ENCODE assay signal across 8 mouse cellular contexts in the genomic region with DNA sequence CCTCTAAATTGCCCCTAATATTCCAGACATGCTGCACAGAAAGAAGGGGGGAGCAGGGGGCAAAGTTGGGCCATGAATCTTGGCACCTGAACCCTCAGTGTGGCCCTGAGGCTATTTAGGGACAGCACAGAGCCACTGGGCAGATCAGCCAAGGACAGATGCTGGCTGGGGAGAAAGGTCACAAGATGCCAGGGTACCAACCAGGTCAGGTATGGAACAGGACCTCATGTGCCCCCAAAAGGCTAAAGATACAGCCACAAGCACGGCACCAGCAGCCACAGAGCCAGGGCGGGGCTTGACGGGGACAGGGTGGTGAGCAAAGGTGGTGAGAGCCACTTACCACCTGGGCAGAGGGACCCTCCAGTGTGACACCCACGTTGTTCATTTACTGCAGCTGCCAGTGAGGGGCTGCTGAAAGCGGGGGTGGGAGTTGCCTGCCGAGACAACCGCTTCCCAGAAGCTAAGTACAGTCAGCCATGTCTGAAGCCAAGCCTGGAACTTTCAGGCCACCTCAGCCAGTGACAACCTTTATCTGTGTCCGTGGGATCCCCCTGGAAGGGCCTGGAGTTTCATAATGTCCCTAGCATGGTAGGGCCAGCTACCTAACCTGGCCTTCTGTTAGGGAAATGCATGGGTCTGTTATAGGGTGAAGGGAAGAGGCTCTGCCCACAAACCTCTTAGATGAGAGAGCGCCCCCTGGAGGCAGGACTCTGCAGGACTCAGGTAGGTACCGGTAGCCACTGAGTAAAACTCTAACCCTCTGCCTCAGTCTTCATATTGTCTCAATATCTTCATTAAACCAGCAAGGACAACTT. TPM values are rescaled to one million over a fixed set of nuclear protein-coding genes. Genes with fewer than 3 reads are reported as not detected.
A peak's percentile ranks its signal among the peaks of the same experiment; 100 is the strongest.
DNase-seq lines count a peak whose midpoint lies in the region; ATAC-seq and TF ChIP-seq lines count a peak whose summit lies in the region.

No protein-coding gene starts in this region.

- peak; percentile 69 for TF ChIP-seq CTCF in brain, embryonic 14.5 days (IDR thresholded peaks at IDR 0.05; ENCODE audit: borderline replicate concordance, extremely low read depth, insufficient read depth, insufficient read length)
- TF ChIP-seq CTCF in kidney, postnatal 0 days (IDR thresholded peaks at IDR 0.05; ENCODE audit: low read depth), result peak; percentile 72

- DNase-seq in 3T3-L1 (ENCODE audit: low read depth, low spot score), result peak; percentile 39
- peak; percentile 36 for DNase-seq in CD4-positive helper T cell, adult 2 months (ENCODE audit: low read depth, low spot score)
- peak; percentile 55 for DNase-seq in brain, embryonic 14.5 days (ENCODE audit: low read depth)
- DNase-seq in forelimb bud, embryonic 11.5 days (ENCODE audit: low read depth, low spot score), result peak; percentile 73
- peak; percentile 69 for DNase-seq in kidney, postnatal 0 days (ENCODE audit: low spot score)
- DNase-seq in lung, adult 18-20 months, result peak; percentile 44 to 60
- peak; percentile 49 to 55 for DNase-seq in right cerebral cortex, postnatal 36 days (ENCODE audit: low spot score in 2 of 2)
- DNase-seq in yolk sac, embryonic 10.5 days (ENCODE audit: low spot score), result no peak

- H3K9me3 ChIP-seq in kidney, postnatal 0 days (replicated peaks; ENCODE audit: low read length), result no peaks in the 10 kb centered on the region

- no peak overlapping the region for H3K4me3 ChIP-seq in kidney, postnatal 0 days (replicated peaks; ENCODE audit: low read depth, low read length)

- H3K4me2 ChIP-seq in kidney, postnatal 0 days (ENCODE audit: low read length), result no peak overlapping the region

- no peaks in the 10 kb centered on the region for H3K4me1 ChIP-seq in kidney, postnatal 0 days (replicated peaks; ENCODE audit: insufficient read depth, low read length)

- 60% methylated on average over 10 of the region's 10 CpGs for WGBS in kidney, postnatal 0 days

- ATAC-seq in kidney, postnatal 0 days (replicated peaks; ENCODE audit: low FRiP score, low read depth), result no peak

- H3K36me3 ChIP-seq in kidney, postnatal 0 days (ENCODE audit: insufficient read depth, low read length), result no peaks in the 10 kb centered on the region

- no peaks in the 10 kb centered on the region for H3K27me3 ChIP-seq in kidney, postnatal 0 days (ENCODE audit: insufficient read depth, low read length)

- TF ChIP-seq POLR2A in brain, embryonic 14.5 days (IDR thresholded peaks at IDR 0.05; ENCODE audit: borderline replicate concordance, extremely low read depth, insufficient read depth, insufficient read length, poor library complexity, severe bottlenecking), result no peak

- H3K27ac ChIP-seq in kidney, postnatal 0 days, result no peak overlapping the region

- no peak overlapping the region for H3K9ac ChIP-seq in kidney, postnatal 0 days (ENCODE audit: low read depth, low read length)

RNA-seq across cellular contexts. Expression of gene Cux2, which starts 50.7 kb away (rescaled TPM):
- 50.2 and 52.6 TPM in 2 replicates for polyA plus RNA-seq in brain, embryonic 14.5 days (2012; rRNA removed)
- polyA plus RNA-seq in kidney, postnatal 0 days (2015; fragmentation: Nextera tagmentation; extraction: Ambion mirVana), result 5.1 and 5.9 TPM in 2 replicates
